Mouse (Mus musculus) forebrain, postnatal 0 days (tissue): ENCODE measurements around the gene Atp6v1c2. TPM values are rescaled to one million over a fixed set of nuclear protein-coding genes. Genes with fewer than 3 reads are reported as not detected.

Experiments
- ATAC-seq: fragments of 200-750 bp; cut with Nextera tagmentation; 2 replicates; pipeline ENCODE4 v1.8.0; 2017; ENCODE audit warnings: mild to moderate bottlenecking, moderate library complexity
- DNase-seq: peaks from one replicate; pipeline ENCODE4 v3.0.0-alpha.2; 2015
- H3K27ac ChIP-seq: fragments of 300-500 bp; sonication (generic); 2 replicates; pipeline ENCODE4 v1.5.1; 2014; ENCODE audit warnings: low read depth, mild to moderate bottlenecking, antibody characterized with exemption, low read length, moderate library complexity, mixed read lengths
- H3K27me3 ChIP-seq: fragments of 300-500 bp; sonication (generic); 2 replicates; pipeline ENCODE4 v1.6.1; 2014; ENCODE audit warnings: mild to moderate bottlenecking, low read length, mixed read lengths; ENCODE audit not compliant: insufficient read depth
- H3K36me3 ChIP-seq: fragments of 300-500 bp; sonication (generic); 2 replicates; pipeline ENCODE4 v1.6.1; 2014; ENCODE audit warnings: mild to moderate bottlenecking, moderate library complexity; ENCODE audit not compliant: insufficient read depth
- H3K4me1 ChIP-seq: fragments of 300-500 bp; sonication (generic); 2 replicates; pipeline ENCODE4 v1.6.1; 2014; ENCODE audit warnings: antibody characterized with exemption; ENCODE audit not compliant: insufficient read depth
- H3K4me2 ChIP-seq: fragments of 300-500 bp; sonication (generic); 2 replicates; pipeline ENCODE4 v1.6.1; 2014; ENCODE audit warnings: low read depth, mild to moderate bottlenecking, moderate library complexity
- H3K4me3 ChIP-seq: fragments of 300-500 bp; sonication (generic); 2 replicates; pipeline ENCODE4 v1.5.1; 2014; ENCODE audit warnings: low read depth, low read length, mixed read lengths
- H3K9ac ChIP-seq: fragments of 300-500 bp; sonication (generic); 2 replicates; pipeline ENCODE4 v1.6.1; 2014; ENCODE audit warnings: mild to moderate bottlenecking
- H3K9me3 ChIP-seq: fragments of 300-500 bp; sonication (generic); 2 replicates; pipeline ENCODE4 v1.6.1; 2016; ENCODE audit warnings: low read length
- CTCF ChIP-seq: sonication (generic); IDR thresholded peaks from 2 replicates; pipeline ENCODE4 v1.5.1; 2016; ENCODE audit warnings: antibody characterized with exemption, control low read depth, low read depth
- WGBS: fragments of 180-500 bp; shearing (Covaris S2); extraction: QIAGEN DNeasy Blood & Tissue Kit; methylation state at CpG from one replicate; pipeline ENCODE4 v1.1.7; 2014; 5-methylcytosine and 5-hydroxymethylcytosine counted together
- polyA plus RNA-seq: library from polyadenylated mRNA; unstranded; fragments of >200 nt; fragmentation: Nextera tagmentation; extraction: Ambion mirVana; gene quantifications from 2 replicates; pipeline ENCODE4 v1.2.1, GENCODE M21; 2015
- total RNA-seq: library from RNA; depleted of rRNA; stranded (reverse); fragments of >200 nt; gene quantifications from 2 replicates; pipeline ENCODE4 v1.2.3, GENCODE M21; 2014

Gene Atp6v1c2
- total and polyA plus RNA-seq, 2 experiments from 2014 or later = 0.86 to 1.6 TPM

- ATAC-seq = peak; percentile 56; the same call in 1 of the 2 replicates
- Histone ChIP-seq H3K9ac (no peak overlapping the region), H3K9me3 (no peaks in the 10 kb centered on the region), H3K27ac (no peak overlapping the region), H3K4me1 (no peaks in the 10 kb centered on the region), H3K36me3 (peaks cover 70% of the 10 kb centered on the region), H3K4me3 (no peak overlapping the region), H3K27me3 (no peaks in the 10 kb centered on the region), H3K4me2 (no peak overlapping the region)
- TF ChIP-seq CTCF = peak; percentile 37
- peak; percentile 10 for DNase-seq
- 86% methylated on average over 4 of the region's 4 CpGs for WGBS
Observed at GRCm38 (mm10) chr12:17356853-17357252, 27.7 kb upstream of the Atp6v1c2 start.

GRCm38 (mm10) chr12:17350106-17350505 is 20.9 kb upstream of the Atp6v1c2 start:
- H3K27me3 ChIP-seq = no peaks in the 10 kb centered on the region
- no peak for ATAC-seq
- TF ChIP-seq CTCF = peak; percentile 34; the same call in 1 of the 2 replicates

GRCm38 (mm10) chr12:17348048-17349036 is 19.2 kb upstream of the Atp6v1c2 start, which contains the start of gene Nol10:
Gene Nol10, plus strand, starts transcription at chr12:17348458.
- Histone ChIP-seq H3K9ac (peak within 1 kb of the TSS; percentile 60), H3K27me3 (no peaks in the 10 kb centered on the region), H3K4me2 (peak within 1 kb of the TSS; percentile 80), H3K9me3 (no peaks in the 10 kb centered on the region), H3K4me1 (peaks cover 12% of the 10 kb centered on the region; the same call in 1 of the 2 replicates), H3K27ac (peak within 1 kb of the TSS; percentile 47), H3K36me3 (peaks cover 20% of the 10 kb centered on the region), H3K4me3 (peak within 1 kb of the TSS; percentile 66)
- TF ChIP-seq CTCF = no peak
- ATAC-seq = peak; percentile 99
- under 1% methylated on average over 42 of the region's 42 CpGs for WGBS
- DNase-seq = peak; percentile 97

More at GRCm38 (mm10) chr12:17350106-17350505, 20.9 kb upstream of the Atp6v1c2 start:
- no peak overlapping the region for H3K9ac ChIP-seq
- no peaks in the 10 kb centered on the region for H3K9me3 ChIP-seq
- no peak overlapping the region for H3K27ac ChIP-seq
- H3K36me3 ChIP-seq = peaks cover 35% of the 10 kb centered on the region
- no peak for DNase-seq
- H3K4me3 ChIP-seq = no peak overlapping the region
- peaks cover 12% of the 10 kb centered on the region; the same call in 1 of the 2 replicates for H3K4me1 ChIP-seq
- H3K4me2 ChIP-seq = no peak overlapping the region

- ATAC-seq (peak; percentile 33), DNase-seq (no peak)
- H3K4me1 ChIP-seq = peaks cover 12% of the 10 kb centered on the region; the same call in 1 of the 2 replicates
- peak overlapping the region; percentile 60 for H3K9ac ChIP-seq
- peak overlapping the region; percentile 47 for H3K27ac ChIP-seq
- no peak for TF ChIP-seq CTCF
- peak overlapping the region; percentile 66 for H3K4me3 ChIP-seq
- 34% methylated on average over 11 of the region's 11 CpGs for WGBS
- H3K27me3 ChIP-seq = no peaks in the 10 kb centered on the region
- peaks cover 18% of the 10 kb centered on the region for H3K36me3 ChIP-seq
- H3K9me3 ChIP-seq = no peaks in the 10 kb centered on the region
- H3K4me2 ChIP-seq = peak overlapping the region; percentile 80
Observed at GRCm38 (mm10) chr12:17347327-17348047, 18.3 kb upstream of the Atp6v1c2 start.

GRCm38 (mm10) chr12:17339114-17339905 is 10.2 kb upstream of the Atp6v1c2 start:
- Histone ChIP-seq H3K4me2 (no peak overlapping the region), H3K27me3 (no peaks in the 10 kb centered on the region), H3K27ac (no peak overlapping the region), H3K36me3 (no peaks in the 10 kb centered on the region), H3K4me3 (no peak overlapping the region), H3K9me3 (no peaks in the 10 kb centered on the region), H3K4me1 (no peaks in the 10 kb centered on the region), H3K9ac (no peak overlapping the region)
- peak; percentile 43 for TF ChIP-seq CTCF
- DNase-seq = no peak
- ATAC-seq = no peak
- WGBS = 71% methylated on average over 3 of the region's 3 CpGs

- Histone ChIP-seq H3K27me3 (no peaks in the 10 kb centered on the region), H3K9me3 (no peaks in the 10 kb centered on the region), H3K4me3 (no peak overlapping the region), H3K27ac (no peak overlapping the region), H3K4me2 (no peak overlapping the region), H3K9ac (no peak overlapping the region), H3K36me3 (no peaks in the 10 kb centered on the region), H3K4me1 (no peaks in the 10 kb centered on the region)
- WGBS = 76% methylated on average over 2 of the region's 2 CpGs
- no peak for DNase-seq
- no peak for ATAC-seq
- TF ChIP-seq CTCF = no peak
Observed at GRCm38 (mm10) chr12:17338338-17338737, 9.2 kb upstream of the Atp6v1c2 start.
